Mouse (Mus musculus) cerebellum, adult 2 months (tissue): ENCODE measurements around the gene Prrg2.
A peak's percentile ranks its signal among the peaks of the same experiment; 100 is the strongest.

ENCODE experiments used
- CTCF ChIP-seq: fragments of 200-500 bp; IDR thresholded peaks from 2 replicates; pipeline ENCODE4 v1.5.1; 2011; ENCODE audit warnings: low read depth, mild to moderate bottlenecking, control low read depth, low read length, moderate library complexity, borderline replicate concordance; ENCODE audit not compliant: insufficient read depth
- POLR2A ChIP-seq: fragments of 200-500 bp; IDR thresholded peaks from 2 replicates; pipeline ENCODE4 v1.6.1; 2011; ENCODE audit warnings: low read length, control low read depth, borderline replicate concordance; ENCODE audit not compliant: insufficient read depth

GRCm38 (mm10) chr7:45079856-45080255 lies 17.4 kb upstream of the Prrg2 start:
- TF ChIP-seq CTCF: peak; percentile 89
- TF ChIP-seq POLR2A: no peak
